Mouse (Mus musculus): ENCODE measurements at regions not wholly inside any gene's neighbourhood (a gene's known extent, or its start where the extent isn't known, plus 50 kb on each side); places are given as distances from the start of the nearest gene placed in this dataset.

DNA sequence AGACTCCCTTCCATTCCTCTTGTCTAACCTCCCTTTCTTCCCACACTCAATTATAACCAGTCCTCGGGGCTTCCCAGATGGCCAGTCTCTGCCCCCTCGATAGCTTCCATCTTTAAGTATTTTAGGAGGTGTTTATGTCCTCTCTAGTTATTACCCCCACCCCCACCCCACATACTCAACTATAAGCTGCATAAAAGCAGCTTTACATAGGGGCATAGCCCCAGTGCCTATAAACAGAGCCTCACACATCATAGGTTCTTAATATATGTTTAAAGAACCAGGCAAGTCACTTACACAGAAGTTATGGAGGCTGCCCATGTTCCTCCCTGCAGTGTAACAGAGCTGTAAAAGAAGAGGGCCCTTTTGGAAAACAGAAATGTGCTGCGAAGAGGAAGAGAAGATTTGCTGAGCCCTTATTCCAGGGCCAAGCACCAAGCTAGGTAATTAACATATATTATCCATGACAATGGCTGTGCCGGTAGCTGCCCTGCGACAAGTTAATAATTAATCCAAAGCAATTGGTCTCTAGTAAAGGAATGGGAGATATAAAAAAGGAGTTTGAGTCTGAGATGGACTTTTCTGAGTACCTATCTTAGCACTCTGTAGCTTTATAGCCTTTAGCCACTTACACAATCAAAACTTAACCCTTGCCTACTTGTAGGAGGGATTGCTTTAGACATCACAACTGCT lies 63.6 kb upstream of the Oxtr start:
- no peak overlapping the region for H3K27ac ChIP-seq (ENCODE audit: insufficient read depth, low read length)
- H3K4me1 ChIP-seq (ENCODE audit: control insufficient read depth, insufficient read depth, low read length) = no peaks in the 10 kb centered on the region
- no peak overlapping the region for H3K4me3 ChIP-seq (replicated peaks; ENCODE audit: insufficient read depth, low read depth, low read length)
- 71% methylated on average over 5 of the region's 5 CpGs for WGBS
- TF ChIP-seq CTCF (IDR thresholded peaks at IDR 0.05; ENCODE audit: borderline replicate concordance, insufficient read depth, low read depth, low read length) (no peak), POLR2A (IDR thresholded peaks at IDR 0.05; ENCODE audit: borderline replicate concordance, insufficient read depth, low read length) (no peak)
- H3K27me3 ChIP-seq (ENCODE audit: control insufficient read depth, insufficient read depth, low read length) = no peaks in the 10 kb centered on the region
- no peak for DNase-seq

GRCm38 (mm10) chr6:112552560-112552959 lies 62.8 kb upstream of the Oxtr start:
- DNase-seq = no peak
- 28% methylated on average over 4 of the region's 4 CpGs for WGBS
- Histone ChIP-seq H3K27me3 (ENCODE audit: control insufficient read depth, insufficient read depth, low read length) (no peaks in the 10 kb centered on the region), H3K4me1 (ENCODE audit: control insufficient read depth, insufficient read depth, low read length) (no peaks in the 10 kb centered on the region), H3K27ac (ENCODE audit: insufficient read depth, low read length) (no peak overlapping the region), H3K4me3 (replicated peaks; ENCODE audit: insufficient read depth, low read depth, low read length) (no peak overlapping the region)
- TF ChIP-seq CTCF (IDR thresholded peaks at IDR 0.05; ENCODE audit: borderline replicate concordance, insufficient read depth, low read depth, low read length) (no peak), POLR2A (IDR thresholded peaks at IDR 0.05; ENCODE audit: borderline replicate concordance, insufficient read depth, low read length) (no peak)

- no peak for DNase-seq
- Histone ChIP-seq H3K4me3 (replicated peaks; ENCODE audit: insufficient read depth, low read depth, low read length) (no peak overlapping the region), H3K27me3 (ENCODE audit: control insufficient read depth, insufficient read depth, low read length) (no peaks in the 10 kb centered on the region), H3K4me1 (ENCODE audit: control insufficient read depth, insufficient read depth, low read length) (no peaks in the 10 kb centered on the region), H3K27ac (ENCODE audit: insufficient read depth, low read length) (no peak overlapping the region)
- 83% methylated on average over 4 of the region's 4 CpGs for WGBS
- TF ChIP-seq CTCF (IDR thresholded peaks at IDR 0.05; ENCODE audit: borderline replicate concordance, insufficient read depth, low read depth, low read length) (no peak), POLR2A (IDR thresholded peaks at IDR 0.05; ENCODE audit: borderline replicate concordance, insufficient read depth, low read length) (no peak)
Measured at GRCm38 (mm10) chr6:112551298-112551697, 61.6 kb upstream of the Oxtr start.

DNA sequence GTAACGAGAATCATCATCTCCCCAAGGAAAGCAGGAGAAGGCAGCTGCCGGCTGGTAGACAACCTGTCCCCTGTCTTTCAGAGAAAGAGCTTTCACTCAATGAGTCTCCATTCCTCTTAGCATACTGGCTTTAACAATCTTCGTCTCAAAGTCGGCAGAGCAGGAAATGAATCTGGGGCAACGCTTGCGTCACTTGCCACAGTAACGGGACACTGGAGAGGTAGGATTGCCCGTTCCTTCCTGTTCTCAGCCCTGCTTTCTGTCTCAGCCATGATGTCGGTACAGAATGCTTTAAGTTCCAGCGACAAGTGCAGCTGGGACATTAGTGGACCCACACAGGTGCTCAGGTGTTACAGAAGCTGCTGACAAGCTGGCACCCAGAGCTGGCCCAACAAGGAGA lies 57.5 kb upstream of the Oxtr start:
- TF ChIP-seq POLR2A (IDR thresholded peaks at IDR 0.05; ENCODE audit: borderline replicate concordance, insufficient read depth, low read length) (no peak), CTCF (IDR thresholded peaks at IDR 0.05; ENCODE audit: borderline replicate concordance, insufficient read depth, low read depth, low read length) (no peak)
- no peaks in the 10 kb centered on the region for H3K27me3 ChIP-seq (ENCODE audit: control insufficient read depth, insufficient read depth, low read length)
- no peak overlapping the region for H3K4me3 ChIP-seq (replicated peaks; ENCODE audit: insufficient read depth, low read depth, low read length)
- no peak overlapping the region for H3K27ac ChIP-seq (ENCODE audit: insufficient read depth, low read length)
- no peaks in the 10 kb centered on the region for H3K4me1 ChIP-seq (ENCODE audit: control insufficient read depth, insufficient read depth, low read length)
- no peak for DNase-seq
- WGBS = 87% methylated on average over 10 of the region's 10 CpGs

DNA sequence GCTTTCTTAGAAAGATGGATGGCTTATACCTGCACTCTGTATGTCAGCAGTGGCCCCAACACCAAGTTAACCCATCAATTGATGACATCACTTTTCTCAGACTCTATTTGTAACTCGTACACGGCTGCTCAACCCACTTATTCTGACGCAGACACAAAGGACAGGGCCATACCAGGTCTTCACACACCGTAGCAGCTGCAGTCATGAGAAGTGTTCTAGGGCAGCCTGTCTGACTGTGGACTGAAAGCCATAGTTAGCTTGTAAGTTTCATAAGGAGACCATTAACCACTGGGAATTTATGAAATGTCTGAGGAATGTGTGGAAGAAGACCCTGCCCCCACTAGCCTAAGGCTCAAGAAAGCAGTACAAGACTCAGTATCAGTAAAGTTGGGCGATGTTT lies 56.3 kb upstream of the Oxtr start:
- DNase-seq = no peak
- H3K4me3 ChIP-seq (replicated peaks; ENCODE audit: insufficient read depth, low read depth, low read length) = no peak overlapping the region
- no peak overlapping the region for H3K27ac ChIP-seq (ENCODE audit: insufficient read depth, low read length)
- no peaks in the 10 kb centered on the region for H3K4me1 ChIP-seq (ENCODE audit: control insufficient read depth, insufficient read depth, low read length)
- WGBS = 82% methylated on average over 5 of the region's 5 CpGs
- H3K27me3 ChIP-seq (ENCODE audit: control insufficient read depth, insufficient read depth, low read length) = no peaks in the 10 kb centered on the region
- TF ChIP-seq CTCF (IDR thresholded peaks at IDR 0.05; ENCODE audit: borderline replicate concordance, insufficient read depth, low read depth, low read length) (no peak), POLR2A (IDR thresholded peaks at IDR 0.05; ENCODE audit: borderline replicate concordance, insufficient read depth, low read length) (no peak)

DNA sequence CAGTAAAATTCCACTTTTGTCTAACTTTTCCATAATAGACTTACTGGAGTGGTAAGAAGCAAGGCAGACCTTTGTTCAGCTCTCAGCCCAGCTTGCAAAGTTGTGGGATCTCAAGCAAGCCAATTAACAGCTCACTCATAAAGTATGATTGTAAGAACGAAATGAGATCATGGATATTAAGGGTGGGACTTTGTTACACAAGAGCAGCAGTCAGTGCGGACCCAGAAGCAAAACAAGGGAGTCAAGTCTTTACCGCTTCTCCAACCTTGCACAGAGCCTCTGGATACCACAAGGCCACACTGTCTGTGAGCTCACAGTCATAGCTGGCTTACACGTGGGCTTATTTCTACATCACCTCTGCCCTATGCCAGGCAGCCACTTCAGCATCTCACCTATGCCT lies 54.6 kb upstream of the Oxtr start:
- WGBS = 86% methylated on average over 4 of the region's 4 CpGs
- no peaks in the 10 kb centered on the region for H3K4me1 ChIP-seq (ENCODE audit: control insufficient read depth, insufficient read depth, low read length)
- no peak for DNase-seq
- no peaks in the 10 kb centered on the region for H3K27me3 ChIP-seq (ENCODE audit: control insufficient read depth, insufficient read depth, low read length)
- H3K27ac ChIP-seq (ENCODE audit: insufficient read depth, low read length) = no peak overlapping the region
- TF ChIP-seq CTCF (IDR thresholded peaks at IDR 0.05; ENCODE audit: borderline replicate concordance, insufficient read depth, low read depth, low read length) = no peak
- no peak overlapping the region for H3K4me3 ChIP-seq (replicated peaks; ENCODE audit: insufficient read depth, low read depth, low read length)

GRCm38 (mm10) chr6:112542692-112543091 lies 52.9 kb upstream of the Oxtr start:
- WGBS = 81% methylated on average over 2 of the region's 2 CpGs
- no peaks in the 10 kb centered on the region for H3K27me3 ChIP-seq (ENCODE audit: control insufficient read depth, insufficient read depth, low read length)
- TF ChIP-seq POLR2A (IDR thresholded peaks at IDR 0.05; ENCODE audit: borderline replicate concordance, insufficient read depth, low read length) (no peak), CTCF (IDR thresholded peaks at IDR 0.05; ENCODE audit: borderline replicate concordance, insufficient read depth, low read depth, low read length) (no peak)
- H3K27ac ChIP-seq (ENCODE audit: insufficient read depth, low read length) = no peak overlapping the region
- H3K4me3 ChIP-seq (replicated peaks; ENCODE audit: insufficient read depth, low read depth, low read length) = no peak overlapping the region
- no peaks in the 10 kb centered on the region for H3K4me1 ChIP-seq (ENCODE audit: control insufficient read depth, insufficient read depth, low read length)
- no peak for DNase-seq
